Mouse (Mus musculus) myocyte (in vitro differentiated cells): Measurements from ENCODE around the gene Mtch2.

Experiments used
- MAX ChIP-seq: IDR thresholded peaks from one replicate; pipeline ENCODE4 v1.6.1; 2011; ENCODE audit warnings: low read depth, mild to moderate bottlenecking, control low read depth
- POLR2A ChIP-seq: IDR thresholded peaks from one replicate; pipeline ENCODE4 v1.6.1; 2011; ENCODE audit warnings: low read depth, mild to moderate bottlenecking, control low read depth, moderate library complexity; ENCODE audit not compliant: insufficient read length
- USF1 ChIP-seq: IDR thresholded peaks from one replicate; pipeline ENCODE4 v1.6.1; 2011; ENCODE audit warnings: low read depth, mild to moderate bottlenecking, control low read depth, moderate library complexity

- TF ChIP-seq POLR2A (no peak), USF1 (no peak), MAX (no peak)
These were observed 28.3 kb downstream of the Mtch2 start for GRCm38 (mm10) chr2:90875239-90875638.
